Mouse (Mus musculus): ENCODE measurements around the gene Kpnb1.

Kpnb1 gene

GRCm38 (mm10) chr11:97114671-97115601 is 72.7 kb downstream of the Kpnb1 start, which contains the start of gene Tbx21:
Gene Tbx21, minus strand, starts transcription at chr11:97115331.
- CTCF ChIA-PET, result interaction anchor here (0.6 to 1.0 kb wide), 2 partner anchors 16 to 18 kb away, joined by 3 read pairs; no protein-coding TSS in a partner anchor

GRCm38 (mm10) chr11:97112519-97113125 is 75.1 kb downstream of the Kpnb1 start:
- CTCF ChIA-PET, result no interaction called here
